Mouse (Mus musculus) fat pad, adult 2 months (tissue): ENCODE results near the gene Hivep3.

ENCODE experiments used
- DNase-seq: peaks from one replicate; pipeline ENCODE4 v3.0.0-alpha.2; 2011; ENCODE audit warnings: low read depth, low spot score; ENCODE audit errors: extremely low read depth

Hivep3 gene

DNA sequence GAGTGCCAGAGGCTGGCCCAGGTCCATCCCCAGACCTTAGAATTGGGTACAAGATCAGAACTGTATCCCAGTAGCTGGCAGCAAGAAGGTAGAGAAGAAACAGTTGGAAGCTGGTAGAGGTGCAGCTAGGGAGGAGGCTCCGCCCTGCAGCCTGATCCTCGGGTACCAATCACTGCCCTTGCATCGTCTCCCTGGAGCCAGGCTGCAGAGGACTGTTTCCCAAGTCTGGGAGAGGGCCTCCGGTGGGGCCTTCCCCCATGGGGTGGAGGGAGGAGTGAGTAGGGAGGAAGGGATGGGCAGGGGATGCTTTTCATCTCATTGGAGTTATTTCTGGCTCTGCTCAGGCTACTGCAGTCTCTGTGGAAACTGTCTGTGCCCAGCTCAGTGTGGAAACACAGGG lies 313.5 kb downstream of the Hivep3 start:
- no peak for DNase-seq

DNA sequence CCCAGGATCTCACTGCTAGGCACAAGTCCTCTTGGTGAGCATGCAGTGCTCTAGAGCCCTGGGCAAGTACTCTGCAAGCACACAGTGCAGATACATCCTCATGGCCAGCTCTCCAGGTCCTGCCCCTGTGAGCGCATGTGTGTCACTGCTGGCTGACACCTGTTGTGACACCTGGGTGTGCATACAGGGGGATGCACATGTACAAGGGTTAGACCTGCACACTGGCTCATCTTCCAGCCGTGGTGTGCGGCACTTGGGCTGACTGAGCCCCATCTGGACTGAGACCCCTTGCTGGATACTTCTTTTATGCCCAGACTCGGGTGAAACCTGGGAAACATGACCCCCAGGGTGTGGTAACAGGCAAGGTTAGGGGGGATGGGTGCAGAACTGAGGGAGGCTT lies 314.7 kb downstream of the Hivep3 start:
- no peak for DNase-seq

DNA sequence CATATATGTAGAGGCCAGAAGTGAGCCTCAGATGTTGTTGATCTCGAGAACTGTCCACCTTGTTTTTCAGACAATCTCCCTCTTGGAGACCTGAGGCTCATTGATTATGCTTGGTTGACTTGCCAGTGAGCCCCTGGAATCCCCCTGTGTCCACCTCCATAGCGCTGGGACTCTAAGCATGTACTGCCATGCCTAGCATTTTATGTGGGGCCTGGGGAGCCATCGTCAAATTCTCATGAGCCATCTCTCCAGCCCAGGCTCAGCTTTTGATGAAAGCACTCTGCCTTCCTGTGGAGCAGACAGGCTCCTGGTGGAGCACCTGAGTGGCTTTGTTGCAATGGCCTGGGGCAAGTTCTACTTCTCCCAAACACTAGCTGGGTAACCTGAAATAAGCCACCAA lies 316.3 kb downstream of the Hivep3 start:
- no peak for DNase-seq

GRCm38 (mm10) chr4:120052481-120052880 lies 318.9 kb downstream of the Hivep3 start:
- no peak for DNase-seq

DNA sequence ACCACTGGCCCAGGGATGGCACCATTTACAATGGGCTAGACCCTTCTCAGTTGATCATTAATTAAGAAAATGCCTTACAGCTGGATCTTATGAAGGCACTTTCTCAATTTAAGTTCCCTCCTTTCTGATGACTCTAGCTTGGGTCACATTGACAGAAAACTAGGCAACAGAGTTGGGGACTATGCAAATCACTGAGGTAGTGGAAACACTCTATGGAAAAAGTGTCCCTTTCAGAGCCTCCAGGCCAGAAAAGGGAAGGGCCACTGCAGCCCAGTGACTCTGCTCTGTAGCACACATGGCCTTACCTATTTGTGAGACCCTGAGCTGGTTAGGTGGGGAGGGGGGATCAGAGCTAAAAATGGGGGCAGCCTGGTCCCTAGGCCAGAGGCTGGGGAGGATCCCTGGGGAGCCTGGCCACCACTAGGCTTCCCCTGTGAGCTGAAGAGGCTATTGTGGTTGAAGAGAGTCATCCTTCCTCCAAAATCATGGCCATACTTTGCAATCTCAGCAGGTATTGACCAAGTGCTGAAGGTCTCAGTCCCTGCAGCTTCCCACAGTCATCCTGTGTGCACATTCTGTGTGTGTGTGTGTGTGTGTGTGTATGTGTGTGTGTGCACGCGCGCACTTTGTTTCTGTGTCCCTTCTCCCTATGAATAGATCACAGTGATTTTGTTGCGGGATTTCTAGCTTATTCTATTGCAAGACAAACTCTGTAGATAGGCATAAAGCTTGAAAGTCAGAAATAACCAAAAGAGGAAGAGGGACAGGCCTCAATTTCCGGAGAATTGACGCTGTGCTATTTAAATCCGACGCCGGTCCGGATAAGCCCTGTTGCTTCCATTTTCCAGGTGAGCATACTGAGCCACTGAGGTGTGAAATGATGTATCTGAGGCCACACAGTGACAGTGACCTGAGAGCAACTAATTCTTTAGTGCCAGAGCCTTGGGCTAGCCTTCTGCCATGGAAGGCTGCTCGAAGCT lies 319.7 kb downstream of the Hivep3 start:
- DNase-seq: no peak

GRCm38 (mm10) chr4:120054145-120054544 lies 320.6 kb downstream of the Hivep3 start:
- DNase-seq: no peak

DNA sequence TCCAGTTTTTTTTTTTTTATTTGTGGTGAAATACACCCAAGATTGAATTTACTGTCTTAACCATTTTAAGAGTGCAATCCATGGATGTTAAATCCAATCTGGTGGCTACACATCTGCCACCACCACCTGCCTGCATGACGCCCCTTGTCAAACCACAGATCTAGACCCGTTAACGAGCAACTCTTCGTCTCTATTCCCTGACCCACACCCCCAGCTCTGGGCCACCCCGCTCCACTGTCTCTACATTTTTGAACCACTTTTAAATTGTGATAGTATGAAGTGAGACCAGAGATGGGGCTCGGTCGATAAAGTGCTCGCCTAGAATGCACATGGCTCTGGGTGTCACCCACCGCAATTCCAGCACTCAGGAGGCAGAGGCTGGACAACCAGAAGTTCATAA lies 322.9 kb downstream of the Hivep3 start:
- no peak for DNase-seq

- no peak for DNase-seq
Measured at GRCm38 (mm10) chr4:120057529-120057928, 323.9 kb downstream of the Hivep3 start.

DNA sequence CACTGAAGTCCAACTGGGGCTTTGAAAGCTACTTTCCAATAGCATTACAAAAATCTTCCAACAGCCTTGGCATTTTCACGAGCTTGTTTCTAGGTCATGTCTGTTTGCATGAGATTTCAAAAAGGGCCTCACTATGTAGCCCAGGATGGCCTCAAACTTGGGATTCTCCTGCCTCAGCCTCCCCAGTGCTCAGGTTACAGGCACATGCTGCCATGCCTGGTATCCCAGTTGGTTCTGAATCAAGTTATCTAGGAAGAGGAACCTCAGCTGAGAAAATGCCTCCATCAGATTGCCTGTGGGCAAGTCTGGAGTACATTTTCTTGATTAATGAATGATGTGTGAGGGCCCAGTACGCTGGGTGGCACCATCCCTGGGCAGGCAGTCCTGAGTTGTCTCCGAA lies 324.6 kb downstream of the Hivep3 start:
- no peak for DNase-seq

DNA sequence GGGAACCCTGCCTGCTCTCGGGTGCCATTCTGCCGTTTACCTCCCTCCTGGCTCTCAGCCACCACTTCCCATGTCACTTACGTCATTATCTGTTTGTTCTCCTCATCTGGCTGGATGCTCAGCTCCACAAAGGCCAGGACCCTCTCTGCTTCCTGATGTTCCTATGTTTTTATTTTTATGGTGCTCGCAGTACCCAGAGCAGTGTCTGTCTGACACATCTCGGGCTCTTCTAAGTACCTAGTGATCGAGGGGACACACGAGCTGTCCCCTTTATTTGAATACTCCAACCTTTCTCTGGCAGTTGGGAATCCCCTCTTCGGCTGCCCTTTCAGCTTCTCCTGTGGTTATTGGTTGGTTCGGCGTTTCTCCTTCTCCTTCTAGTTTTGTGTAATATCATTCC lies 325.2 kb downstream of the Hivep3 start:
- DNase-seq: no peak

GRCm38 (mm10) chr4:120061727-120062126 lies 328.1 kb downstream of the Hivep3 start:
- no peak for DNase-seq

DNA sequence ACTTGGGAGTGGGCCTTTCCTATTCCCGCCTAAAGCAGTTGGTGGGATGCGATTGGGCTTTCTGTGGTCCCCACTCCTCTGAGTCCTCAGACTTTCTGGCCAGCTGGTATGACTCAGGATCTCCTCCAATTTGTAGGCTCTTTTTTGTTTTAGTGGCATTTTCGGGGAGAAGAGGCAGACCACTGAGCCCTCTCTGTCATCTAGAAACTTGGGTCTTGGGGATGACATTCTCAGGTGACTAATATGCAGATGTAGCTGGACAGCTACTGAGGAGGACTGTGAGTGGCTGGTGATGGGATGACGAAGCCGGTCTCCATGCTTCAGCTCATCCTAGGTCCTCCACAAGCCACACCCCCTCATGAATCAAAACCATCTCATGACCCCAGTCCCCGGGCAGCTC lies 328.6 kb downstream of the Hivep3 start:
- no peak for DNase-seq

- DNase-seq: no peak
Measured at GRCm38 (mm10) chr4:120062754-120063153, 329.2 kb downstream of the Hivep3 start.

DNA sequence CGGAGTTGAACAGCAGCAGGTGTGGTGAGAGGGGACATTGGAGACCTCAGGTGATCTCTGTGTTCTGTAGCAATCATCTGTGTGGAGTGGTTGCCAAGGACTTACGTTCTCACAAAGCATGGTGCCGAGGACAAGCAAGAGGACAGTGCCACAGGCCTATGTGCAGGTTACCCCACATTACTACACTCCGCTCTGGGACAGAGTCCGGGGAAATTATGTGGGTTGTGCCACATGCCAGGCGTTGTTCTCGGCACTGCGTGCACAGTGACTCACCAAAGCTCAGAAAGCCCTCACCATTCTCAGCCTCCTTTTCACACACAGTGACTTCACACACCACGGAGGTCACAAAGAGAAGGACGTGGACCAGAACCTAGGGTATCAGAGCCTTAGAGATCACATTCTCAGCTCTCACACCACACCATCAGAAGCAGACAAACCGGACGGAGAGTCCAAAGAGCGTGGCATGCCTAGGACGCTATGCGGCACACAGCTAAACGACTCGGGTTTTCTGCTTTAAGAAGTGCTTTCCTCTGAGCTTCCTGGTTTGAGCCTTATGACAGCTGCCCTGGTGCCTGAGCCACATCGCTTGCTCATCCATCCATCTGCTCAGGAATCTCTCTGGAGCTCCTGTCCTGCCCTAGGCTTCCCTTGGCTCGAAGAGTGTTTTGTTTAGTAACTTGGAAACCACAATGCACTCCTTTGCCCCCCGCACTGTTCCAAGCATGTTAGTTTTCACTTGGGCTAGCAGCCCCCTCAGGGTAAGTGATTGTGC lies 330.0 kb downstream of the Hivep3 start:
- peak; percentile 61 for DNase-seq

DNA sequence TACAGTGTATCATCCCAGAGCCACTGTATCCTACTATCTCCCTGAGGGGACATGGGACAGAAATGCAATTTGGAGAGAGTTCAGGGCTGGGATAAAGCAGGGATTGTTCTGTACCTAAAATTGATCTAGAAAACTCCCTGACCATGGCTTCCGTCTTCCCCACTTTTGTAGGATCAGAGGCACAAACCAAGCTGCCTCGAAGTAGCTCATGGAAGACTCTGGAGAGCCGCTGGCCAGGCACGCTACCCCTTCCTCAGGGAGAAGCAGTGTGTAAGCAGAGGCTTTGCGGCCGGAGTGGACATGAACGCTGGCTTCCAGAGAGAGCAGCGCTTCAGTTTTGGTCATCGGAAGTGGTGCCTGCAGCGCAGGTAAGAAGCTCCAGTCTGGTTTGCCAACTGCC lies 331.1 kb downstream of the Hivep3 start, which contains the start of gene AL607142.1:
AL607142.1 (plus strand) TSS at position 301 of the 400 bp plus-strand sequence.
- DNase-seq: no peak

- DNase-seq: no peak
Measured at GRCm38 (mm10) chr4:120066841-120067591, 333.4 kb downstream of the Hivep3 start.

DNA sequence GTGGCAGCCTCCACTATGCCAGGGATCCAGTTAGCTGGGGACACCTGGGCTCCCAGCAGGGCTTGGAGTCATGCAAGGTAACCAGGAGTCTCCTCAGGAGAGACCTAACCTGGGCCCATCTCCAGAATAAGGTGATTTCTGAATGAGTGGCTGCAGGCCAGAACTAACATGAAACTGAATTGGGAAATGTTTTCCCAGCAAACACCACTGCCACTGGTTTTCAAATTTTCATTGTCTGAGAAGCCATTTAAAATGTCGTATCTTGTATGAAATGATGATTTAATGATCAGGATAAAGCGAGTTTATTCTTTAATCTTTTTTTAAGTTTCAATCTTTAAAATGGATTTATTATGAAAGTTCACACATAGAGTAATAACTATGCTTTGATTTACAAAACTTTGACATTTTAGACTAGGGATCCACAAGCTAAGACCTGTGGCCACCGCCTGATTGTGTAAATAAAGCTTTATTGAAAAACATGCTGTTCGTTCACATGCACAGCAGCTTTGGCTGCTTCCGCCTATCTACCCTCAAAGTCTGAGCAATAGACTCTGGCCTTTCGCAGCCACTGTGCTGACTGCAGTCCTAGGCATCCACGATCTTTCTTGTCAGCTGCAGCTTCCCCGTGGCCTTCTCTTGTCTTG lies 334.1 kb downstream of the Hivep3 start:
- peak; percentile 70 for DNase-seq

GRCm38 (mm10) chr4:120068883-120069581 lies 335.4 kb downstream of the Hivep3 start:
- DNase-seq: no peak

DNA sequence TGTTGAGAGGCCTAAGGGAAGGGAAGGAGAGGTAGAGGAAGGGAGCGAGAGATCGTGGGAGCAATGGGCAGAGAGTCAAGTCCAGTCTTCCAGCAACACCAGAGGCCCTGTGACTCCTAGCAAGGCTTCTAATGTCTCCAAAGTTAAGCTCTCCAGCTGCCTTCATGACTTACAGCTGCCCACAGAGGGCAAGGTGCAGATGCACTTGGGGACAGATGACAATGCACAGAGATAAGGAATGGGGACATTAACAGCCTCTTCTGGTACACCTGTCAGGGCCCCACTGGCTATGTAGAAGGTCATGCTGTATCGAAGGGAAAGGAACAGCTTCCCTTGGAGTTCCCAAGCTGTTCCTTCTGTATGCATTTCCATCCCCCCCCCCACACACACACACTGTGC lies 336.0 kb downstream of the Hivep3 start:
- no peak for DNase-seq

DNA sequence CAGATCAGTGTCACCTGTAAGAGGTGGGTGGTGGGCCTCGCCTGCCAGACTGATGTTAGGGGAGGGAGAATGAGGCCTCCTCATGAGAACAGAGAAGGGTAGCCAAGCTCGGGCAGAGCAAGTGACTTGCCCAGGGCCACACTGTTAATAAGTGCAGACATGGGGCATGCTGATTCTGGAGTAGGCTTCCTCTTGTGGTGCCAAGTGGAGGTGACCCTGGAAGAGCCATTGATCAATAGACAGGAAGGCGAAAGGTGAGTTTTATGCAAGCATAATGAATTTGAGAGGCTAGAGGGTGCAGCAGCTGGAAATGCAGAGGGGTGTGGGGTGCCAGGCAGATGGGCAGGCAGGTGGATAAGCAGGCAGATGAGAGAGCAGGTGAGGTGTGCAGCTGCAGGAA lies 337.8 kb downstream of the Hivep3 start:
- DNase-seq: peak; percentile 61
